Comparison of ENCODE assay signal across 9 mouse cellular contexts in the genomic region with DNA sequence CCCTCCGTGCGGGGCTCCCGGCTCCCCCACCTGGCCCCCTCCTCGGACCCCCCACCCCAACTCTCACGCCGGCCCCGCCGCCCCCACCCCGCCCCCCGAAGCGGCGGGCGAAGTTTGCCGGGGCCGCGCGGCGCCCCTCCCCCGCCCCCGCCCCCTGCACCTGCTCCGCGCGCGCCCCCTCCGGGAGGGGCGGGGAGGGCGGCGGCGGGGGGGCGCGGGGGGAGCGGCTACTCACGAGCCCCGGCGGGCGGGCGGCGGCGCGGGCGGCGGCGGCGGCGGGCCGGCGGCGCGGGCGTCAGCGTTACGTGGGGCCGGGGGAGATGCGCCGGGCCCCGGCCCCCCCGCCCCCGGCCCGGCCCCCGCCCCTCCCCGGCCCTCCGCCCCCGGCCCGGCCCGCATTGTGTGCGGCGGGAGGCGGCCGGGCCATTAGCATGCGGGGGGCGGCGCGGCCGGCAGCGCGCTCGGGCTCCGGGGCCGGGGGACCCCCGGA. TPM values are rescaled to one million over a fixed set of nuclear protein-coding genes. Genes with fewer than 3 reads are reported as not detected.
DNase-seq lines count a peak whose midpoint lies in the region; ATAC-seq and TF ChIP-seq lines count a peak whose summit lies in the region.
"Had no signal": no experiment of that assay in that cellular context is flagged by ENCODE, and none has a peak within 500 bp of the region (broad histone marks: within the 10 kb centered on the region; RNA-seq: fewer than 3 reads in every experiment).

No protein-coding gene starts in this region.

- H3K27ac ChIP-seq in gastrocnemius, adult 2 months, result peak overlapping the region; percentile 91
- peak overlapping the region; percentile 95 for H3K27ac ChIP-seq in forebrain, embryonic 15.5 days (replicated peaks)
- peak overlapping the region; percentile 70 for H3K27ac ChIP-seq in liver, embryonic 13.5 days

- H3K79me2 ChIP-seq in C2C12 (ENCODE audit: control insufficient read depth, insufficient read depth), result peaks cover 32% of the 10 kb centered on the region

- intact Hi-C loops in gastrocnemius, adult 2 months (cut with DNase I), result no loop called here

- peak; percentile 49 for DNase-seq in gastrocnemius, adult 2 months
- no peak for DNase-seq in gastrocnemius, postnatal 10 days
- no peak for DNase-seq in liver, embryonic 13.5 days
- no peak for DNase-seq in spleen, adult 12 weeks (ENCODE audit: low spot score)
- DNase-seq in right cerebral cortex, adult 18-20 months, result no peak

- no peaks in the 10 kb centered on the region for H3K9me3 ChIP-seq in forebrain, embryonic 15.5 days
- H3K9me3 ChIP-seq in liver, embryonic 13.5 days (replicated peaks), result no peaks in the 10 kb centered on the region

- peak overlapping the region; percentile 18 for H3ac ChIP-seq in C2C12 (ENCODE audit: control insufficient read depth, insufficient read length, low read depth)

- H3K4me1 ChIP-seq in forebrain, embryonic 15.5 days, result peaks cover 69% of the 10 kb centered on the region
- peaks cover 69% of the 10 kb centered on the region for H3K4me1 ChIP-seq in liver, embryonic 13.5 days (replicated peaks)

- ATAC-seq in forebrain, embryonic 15.5 days (replicated peaks), result no peak
- no peak for ATAC-seq in liver, embryonic 13.5 days (ENCODE audit: low read depth)
- ATAC-seq in inflammation-experienced regulatory T-cells, adult 6 months, result no peak

- H3K79me3 ChIP-seq in C2C12 (ENCODE audit: low read depth), result peaks cover 6% of the 10 kb centered on the region

- no peaks in the 10 kb centered on the region for H3K27me3 ChIP-seq in C2C12 (ENCODE audit: control insufficient read depth, insufficient read depth, insufficient read length)
- H3K27me3 ChIP-seq in forebrain, embryonic 15.5 days, result no peaks in the 10 kb centered on the region
- no peaks in the 10 kb centered on the region for H3K27me3 ChIP-seq in liver, embryonic 13.5 days

- no peaks in the 10 kb centered on the region for H3K36me3 ChIP-seq in C2C12 (ENCODE audit: control insufficient read depth, insufficient read depth)
- no peaks in the 10 kb centered on the region for H3K36me3 ChIP-seq in forebrain, embryonic 15.5 days
- H3K36me3 ChIP-seq in liver, embryonic 13.5 days, result peaks cover 7% of the 10 kb centered on the region

- TF ChIP-seq CTCF in gastrocnemius, adult 2 months (IDR thresholded peaks at IDR 0.05), result no peak
- TF ChIP-seq CTCF in C2C12 (IDR thresholded peaks at IDR 0.05; ENCODE audit: control insufficient read depth, insufficient read depth, insufficient read length), result no peak

- peak overlapping the region; percentile 64 for H3K9ac ChIP-seq in forebrain, embryonic 15.5 days (replicated peaks)
- H3K9ac ChIP-seq in liver, embryonic 13.5 days, result peak overlapping the region; percentile 79

- peak overlapping the region; percentile 46 for H3K4me2 ChIP-seq in forebrain, embryonic 15.5 days (replicated peaks)
- peak overlapping the region; percentile 97 for H3K4me2 ChIP-seq in liver, embryonic 13.5 days

- H3K4me3 ChIP-seq in gastrocnemius, adult 2 months, result peak overlapping the region; percentile 83
- H3K4me3 ChIP-seq in C2C12 (ENCODE audit: insufficient read depth, poor library complexity, severe bottlenecking), result peak overlapping the region; percentile 40
- H3K4me3 ChIP-seq in forebrain, embryonic 15.5 days, result peak overlapping the region; percentile 67
- H3K4me3 ChIP-seq in liver, embryonic 13.5 days (replicated peaks), result peak overlapping the region; percentile 74

- 4% methylated on average over 17 of the region's 80 CpGs for WGBS in forebrain, embryonic 15.5 days
- WGBS in liver, embryonic 13.5 days (ENCODE audit: insufficient replicate concordance), result 2% methylated on average over 7 of the region's 80 CpGs

TF ChIP-seq in C2C12, 6 proteins besides CTCF, POLR2A, EP300 and RAD21:
- TF ChIP-seq MYOG (IDR thresholded peaks at IDR 0.05; ENCODE audit: control insufficient read depth, extremely low read depth, insufficient read length) (no peak), FOSL1 (IDR thresholded peaks at IDR 0.05; ENCODE audit: insufficient read depth, low read length, poor library complexity, severe bottlenecking) (no peak), USF1 (IDR thresholded peaks at IDR 0.05; ENCODE audit: low read depth) (no peak), CEBPB (IDR thresholded peaks at IDR 0.05; ENCODE audit: low read depth) (no peak), MYOD1 (IDR thresholded peaks at IDR 0.05; ENCODE audit: control insufficient read depth, insufficient read length, low read depth) (no peak), MAX (IDR thresholded peaks at IDR 0.05) (no peak)

RNA-seq across cellular contexts. Expression of a gene that starts 1.1 kb away (rescaled TPM):
- 1 to 10 TPM in 1 of 2 experiments, under 1 TPM in 1; 0.46 to 2.6 TPM for total RNA-seq in gastrocnemius, adult 2 months (2021)
- total RNA-seq in gastrocnemius, postnatal 10 days (2021), result 1 to 10 TPM in 1 of 2 experiments, under 1 TPM in 1; 0.85 to 1.0 TPM
- polyA plus RNA-seq in C2C12 (2012; fragmentation: generic; extraction: Trizol), result 0.46 TPM
- polyA plus RNA-seq in forebrain, embryonic 15.5 days (2015; fragmentation: Nextera tagmentation; extraction: Ambion mirVana), result 0.28 and 0.64 TPM in 2 replicates
- 0.09 and 0.20 TPM in 2 replicates for polyA plus RNA-seq in liver, embryonic 13.5 days (2015; fragmentation: Nextera tagmentation; extraction: Ambion mirVana)
- under 1 TPM in 1 of 3 experiments, not detected in 2; 0.87 TPM for polyA plus RNA-seq in inflammation-experienced regulatory T-cells, adult 6 months (2017; shearing (Covaris generic))
- total RNA-seq: common myeloid progenitor, adult 5-6 weeks had no signal

RNA-seq across cellular contexts. Expression of a gene that starts 6.2 kb away (rescaled TPM):
- total RNA-seq in gastrocnemius, adult 2 months (2021), result 10 to 100 TPM; 13.5 to 13.8 TPM
- total RNA-seq in gastrocnemius, postnatal 10 days (2021), result 10 to 100 TPM; 17.6 to 23.1 TPM
- 17.6 TPM for polyA plus RNA-seq in C2C12 (2012; fragmentation: generic; extraction: Trizol)
- 43.3 and 48.9 TPM in 2 replicates for polyA plus RNA-seq in forebrain, embryonic 15.5 days (2015; fragmentation: Nextera tagmentation; extraction: Ambion mirVana)
- polyA plus RNA-seq in liver, embryonic 13.5 days (2015; fragmentation: Nextera tagmentation; extraction: Ambion mirVana), result 10.1 and 10.5 TPM in 2 replicates
- 1 to 10 TPM; 1.4 to 1.9 (median 1.6) TPM for polyA plus RNA-seq in inflammation-experienced regulatory T-cells, adult 6 months (2017; shearing (Covaris generic))

RNA-seq across cellular contexts. Expression of a gene that starts 27.9 kb away (rescaled TPM):
- not detected for total RNA-seq in gastrocnemius, adult 2 months (2021)
- total RNA-seq in gastrocnemius, postnatal 10 days (2021), result not detected
- polyA plus RNA-seq in C2C12 (2012; fragmentation: generic; extraction: Trizol), result not detected
- not detected in 2 replicates for polyA plus RNA-seq in forebrain, embryonic 15.5 days (2015; fragmentation: Nextera tagmentation; extraction: Ambion mirVana)
- polyA plus RNA-seq in liver, embryonic 13.5 days (2015; fragmentation: Nextera tagmentation; extraction: Ambion mirVana), result not detected in 2 replicates
- polyA plus RNA-seq in inflammation-experienced regulatory T-cells, adult 6 months (2017; shearing (Covaris generic)), result not detected
- total RNA-seq: common myeloid progenitor, adult 5-6 weeks had no signal

RNA-seq across cellular contexts. Expression of a gene that starts 29.8 kb away (rescaled TPM):
- total RNA-seq in gastrocnemius, adult 2 months (2021), result 10 to 100 TPM in 1 of 2 experiments, 1 to 10 TPM in 1; 9.6 to 14.1 TPM
- 10 to 100 TPM; 40.7 to 55.7 TPM for total RNA-seq in gastrocnemius, postnatal 10 days (2021)
- polyA plus RNA-seq in C2C12 (2012; fragmentation: generic; extraction: Trizol), result 55.6 TPM
- 65.7 and 69.8 TPM in 2 replicates for polyA plus RNA-seq in forebrain, embryonic 15.5 days (2015; fragmentation: Nextera tagmentation; extraction: Ambion mirVana)
- polyA plus RNA-seq in liver, embryonic 13.5 days (2015; fragmentation: Nextera tagmentation; extraction: Ambion mirVana), result 16.5 and 19.7 TPM in 2 replicates
- polyA plus RNA-seq in inflammation-experienced regulatory T-cells, adult 6 months (2017; shearing (Covaris generic)), result 1 to 10 TPM in 1 of 3 experiments, under 1 TPM in 2; 0.41 to 1.3 (median 0.90) TPM
